Mouse (Mus musculus): Measurements from ENCODE around the gene Stt3b. TPM values are rescaled to one million over a fixed set of nuclear protein-coding genes. Genes with fewer than 3 reads are reported as not detected.

Stt3b gene
- total RNA-seq, 1 experiment from 2014 or later, result 117 TPM

DNA sequence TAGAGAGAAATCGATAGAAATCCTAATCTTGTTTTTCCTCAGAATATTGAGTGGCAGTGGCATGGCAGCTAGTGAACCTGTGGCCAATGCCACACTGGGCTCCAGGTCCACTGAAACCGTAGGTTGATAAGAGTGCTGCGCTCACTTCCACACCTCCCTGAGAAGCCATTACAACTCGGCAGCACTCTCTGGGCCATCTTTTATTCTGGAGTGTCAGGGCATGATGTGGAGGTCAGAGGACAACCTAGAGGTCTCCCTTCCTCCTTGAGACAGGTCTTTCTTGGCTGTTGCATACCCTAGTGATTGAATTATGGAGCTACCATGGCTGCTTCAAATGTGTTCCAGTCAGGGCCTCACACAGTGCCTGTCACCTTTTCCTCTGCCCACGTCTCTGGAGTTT lies 48.3 kb downstream of the Stt3b start:
- DNase-seq, result no peak

DNA sequence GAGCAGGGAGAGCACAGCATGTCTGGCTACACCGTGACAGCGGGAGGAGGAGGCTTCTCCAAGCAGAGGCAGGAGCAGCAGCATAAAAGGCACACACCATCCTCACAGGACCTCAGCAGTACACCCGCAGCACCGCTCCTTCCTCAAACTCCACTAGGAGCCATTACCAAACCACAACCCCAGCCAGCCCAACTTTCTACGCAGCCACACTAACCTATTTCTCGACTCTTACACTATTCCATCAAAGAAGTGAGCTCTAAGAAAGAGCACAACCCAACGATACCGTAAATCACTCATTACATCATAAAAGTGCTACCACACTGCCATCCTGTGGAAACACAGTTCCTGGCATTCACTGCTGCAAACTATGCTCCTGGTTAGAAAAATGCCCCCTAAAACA lies 48.8 kb downstream of the Stt3b start:
- DNase-seq, result peak; percentile 30

DNA sequence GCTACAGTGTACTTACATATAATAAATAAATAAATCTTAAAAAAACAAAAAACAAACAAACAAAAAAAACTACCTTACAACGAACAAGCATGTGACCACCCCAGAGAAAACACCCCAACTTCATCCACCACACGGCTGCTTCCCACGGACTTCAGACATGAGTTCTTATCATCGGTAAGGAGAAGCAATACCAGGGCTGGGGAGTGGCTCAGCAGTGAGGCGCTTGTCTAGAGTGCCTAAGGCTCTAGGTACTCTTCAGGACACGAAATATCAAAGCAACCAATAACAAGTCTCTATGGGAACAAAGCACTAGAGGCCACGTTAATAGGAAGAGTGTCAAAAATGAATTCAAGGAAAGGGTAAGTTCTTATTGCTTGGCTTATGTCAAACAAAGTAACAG lies 49.8 kb downstream of the Stt3b start:
- no peak for DNase-seq

DNA sequence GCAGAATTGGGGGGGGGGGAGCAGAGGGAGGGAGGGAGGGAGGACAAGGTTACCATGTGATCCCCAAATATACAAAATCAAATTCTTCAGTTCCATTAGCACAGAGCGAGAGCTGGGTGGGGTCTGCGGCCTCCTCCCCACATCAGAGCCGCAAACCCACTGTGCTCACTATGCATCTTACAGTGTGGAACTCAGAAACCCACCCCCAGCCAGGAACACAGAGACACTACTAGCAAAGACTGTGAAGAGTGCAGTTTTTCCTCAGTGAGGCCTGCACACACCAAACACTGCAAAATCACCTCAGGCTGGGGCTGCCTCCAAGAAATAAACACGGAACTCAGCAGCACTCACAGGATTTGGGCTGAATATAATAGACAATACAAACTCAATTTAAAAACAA lies 50.4 kb downstream of the Stt3b start:
- DNase-seq, result no peak

DNA sequence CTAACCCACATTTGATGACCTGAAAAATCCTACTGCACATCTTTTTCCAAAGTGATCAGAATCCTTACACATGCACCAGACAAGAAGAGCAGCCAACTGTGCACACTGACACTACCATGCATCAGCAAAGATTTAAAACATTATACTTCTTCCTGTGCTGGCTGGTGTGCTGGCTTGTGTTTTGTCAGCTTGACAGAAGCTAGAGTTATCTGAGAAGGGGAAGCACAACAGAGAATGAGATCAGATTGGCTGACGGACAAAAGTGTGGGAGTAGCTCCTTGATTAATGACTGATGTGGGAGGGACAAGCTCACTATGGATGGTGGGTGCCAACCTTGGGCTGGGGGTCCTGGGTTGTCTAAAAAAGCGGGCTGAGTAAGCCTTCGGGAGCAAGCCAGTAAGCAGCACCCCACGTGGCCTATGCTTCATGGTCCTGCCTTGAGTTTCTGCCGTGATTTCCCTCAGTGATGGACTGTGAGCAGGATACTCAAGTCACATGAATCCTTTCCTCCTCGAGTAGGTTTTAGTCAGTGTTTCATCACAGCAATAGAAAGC lies 52.4 kb downstream of the Stt3b start:
- DNase-seq, result no peak

DNA sequence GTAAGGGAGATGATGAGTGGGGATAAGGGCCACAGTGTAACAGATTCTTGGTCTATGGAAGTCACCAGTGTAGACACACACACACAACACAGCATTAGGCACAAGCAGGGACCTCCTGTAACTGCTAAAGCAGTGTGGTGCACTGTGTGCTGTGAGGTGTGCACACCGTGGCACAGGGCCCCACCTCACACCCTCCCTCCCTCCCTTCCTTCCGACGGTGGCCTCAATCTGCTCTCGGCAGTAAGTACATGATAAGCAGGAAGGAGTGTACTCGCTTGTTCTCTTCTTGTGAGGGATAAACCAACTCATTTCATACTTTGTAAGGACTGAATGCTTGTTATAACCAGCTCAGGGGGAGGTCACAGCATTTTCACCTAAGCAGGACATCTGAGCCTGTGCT lies 61.1 kb downstream of the Stt3b start:
- no peak for DNase-seq

DNA sequence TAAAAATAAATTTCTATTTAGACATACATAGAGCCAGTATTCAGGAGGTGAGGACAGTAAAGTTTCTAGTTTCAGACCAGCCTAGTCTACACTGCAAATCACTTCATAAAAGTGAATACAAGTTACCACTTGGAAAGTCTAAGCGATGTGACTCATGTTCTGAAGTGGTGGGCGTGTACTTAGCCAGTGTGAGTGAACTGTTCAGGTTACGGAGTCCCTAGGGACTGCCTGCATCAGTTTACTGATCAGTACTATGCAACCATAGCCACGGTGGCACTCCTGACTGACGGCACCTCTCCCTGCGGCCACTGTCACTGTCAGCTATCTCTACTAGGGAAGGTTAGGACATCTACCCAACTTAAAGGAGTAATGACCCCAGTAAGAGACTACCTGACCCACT lies 65.1 kb downstream of the Stt3b start:
- no peak for DNase-seq

DNA sequence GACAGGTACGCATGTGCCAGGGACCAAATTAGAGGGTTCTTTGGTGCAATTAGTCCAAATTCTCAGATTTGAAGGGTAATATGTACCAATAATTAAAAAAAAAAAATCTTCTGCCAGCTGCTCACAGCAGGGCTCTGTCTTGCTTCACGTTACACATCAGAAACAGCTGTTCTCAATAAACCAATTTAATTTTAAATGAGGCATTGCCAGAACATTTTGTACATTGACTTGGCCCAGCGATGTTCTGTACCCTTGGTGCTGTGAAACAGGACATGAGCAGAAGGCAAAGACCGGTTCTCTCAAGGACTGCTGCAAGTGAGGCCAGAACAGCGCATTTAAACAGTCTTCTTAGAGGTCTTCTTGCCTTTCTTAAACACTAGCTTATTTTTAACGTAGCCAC lies 66.6 kb downstream of the Stt3b start:
- DNase-seq, result no peak

DNA sequence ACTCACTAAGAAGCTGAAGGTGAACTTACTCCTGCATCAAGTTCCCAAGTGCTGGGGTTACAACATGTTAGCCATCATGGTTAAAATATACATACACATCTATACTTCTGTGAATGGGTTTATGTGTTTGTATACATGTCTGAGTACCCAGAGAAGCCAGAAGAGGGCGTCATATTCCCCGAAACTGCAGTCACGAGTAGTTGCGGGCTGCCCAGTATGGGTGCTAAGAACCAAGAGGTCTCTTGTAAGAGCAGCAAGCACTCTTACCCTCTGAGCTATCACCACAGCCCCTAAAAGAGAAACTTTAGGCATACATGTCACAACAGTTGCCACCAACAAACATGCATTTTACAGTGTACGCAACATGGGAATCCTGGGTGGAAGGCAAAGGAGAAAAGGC lies 70.4 kb downstream of the Stt3b start:
- DNase-seq, result no peak

DNA sequence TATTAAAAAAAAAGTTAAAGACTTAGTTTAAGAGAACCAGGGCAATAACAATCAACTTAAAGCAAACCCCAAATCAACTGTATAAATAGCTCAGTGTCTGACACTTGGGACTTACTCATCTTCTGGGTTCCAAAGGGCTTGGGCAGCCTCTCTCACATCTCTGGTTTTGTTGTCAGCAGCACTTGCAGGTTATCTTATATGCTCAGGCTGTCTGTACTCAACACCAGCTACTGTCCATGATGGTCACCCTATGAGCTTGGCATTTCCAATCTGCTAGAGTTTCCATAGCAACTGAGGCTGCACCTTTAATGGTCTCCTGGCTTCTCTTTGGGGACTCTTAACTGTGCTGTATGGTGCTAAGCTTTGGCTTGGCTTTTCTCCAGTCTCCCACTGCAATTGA lies 72.3 kb downstream of the Stt3b start:
- no peak for DNase-seq

DNA sequence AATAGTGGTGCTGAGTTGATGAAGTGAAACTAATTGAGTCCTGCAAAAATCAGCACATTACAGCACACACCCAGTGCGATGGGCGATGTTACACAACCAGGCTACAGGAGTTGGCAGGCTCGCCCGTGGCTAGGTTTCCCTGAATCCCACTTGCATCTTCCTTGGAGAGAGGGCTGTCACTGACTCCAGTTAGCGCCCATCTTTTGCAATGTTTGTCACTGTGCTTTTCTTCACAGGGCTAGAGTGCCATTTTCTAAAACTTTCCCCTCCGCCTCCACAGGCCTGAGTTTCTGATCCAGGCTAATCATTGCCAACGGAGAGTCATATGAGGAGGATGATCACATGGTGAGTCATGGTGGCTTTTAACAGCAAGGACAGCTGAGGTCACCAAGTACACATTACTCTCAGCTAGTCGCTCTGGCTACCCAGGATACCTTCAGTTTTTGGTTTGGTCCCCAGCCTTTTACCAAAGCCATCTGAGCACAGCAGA lies 73.8 kb downstream of the Stt3b start:
- DNase-seq, result peak; percentile 63

DNA sequence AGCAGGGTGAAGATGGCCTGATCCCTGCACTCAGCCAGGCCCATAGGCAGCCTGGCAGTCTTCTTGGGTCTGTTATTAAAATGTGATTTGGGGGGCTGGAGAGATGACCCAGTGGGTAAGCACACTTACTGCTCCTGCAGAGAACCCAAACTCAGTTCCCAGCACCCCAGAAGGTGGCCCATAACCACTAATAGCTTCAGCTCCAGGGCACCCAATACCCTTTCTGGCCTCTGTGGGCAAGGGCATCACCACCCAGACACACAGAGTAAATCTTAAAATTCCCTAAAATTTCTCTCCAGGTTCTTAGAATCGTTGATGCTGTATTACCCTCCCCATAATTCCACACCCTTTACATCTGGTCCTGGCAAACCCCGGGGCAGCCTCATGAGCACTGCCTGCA lies 75.7 kb downstream of the Stt3b start:
- DNase-seq, result no peak

DNA sequence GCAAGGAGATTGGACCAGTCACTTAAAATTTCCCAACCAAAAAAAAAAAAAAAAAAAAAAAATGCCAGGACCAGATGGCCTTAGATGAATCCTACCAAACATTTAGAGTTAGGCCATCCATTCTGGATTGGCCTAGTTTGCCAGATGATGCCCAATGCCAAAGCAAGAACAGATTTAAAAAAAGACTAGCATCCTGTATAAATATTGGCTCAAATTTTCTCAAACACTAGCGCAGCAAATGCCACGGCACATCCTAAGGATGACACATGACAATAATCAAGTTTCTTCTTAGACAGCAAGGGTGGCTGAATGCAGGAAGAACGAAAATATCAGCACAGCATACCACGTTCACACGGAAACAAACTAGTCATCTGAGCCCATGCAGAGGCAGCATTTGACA lies 76.5 kb downstream of the Stt3b start:
- no peak for DNase-seq

DNA sequence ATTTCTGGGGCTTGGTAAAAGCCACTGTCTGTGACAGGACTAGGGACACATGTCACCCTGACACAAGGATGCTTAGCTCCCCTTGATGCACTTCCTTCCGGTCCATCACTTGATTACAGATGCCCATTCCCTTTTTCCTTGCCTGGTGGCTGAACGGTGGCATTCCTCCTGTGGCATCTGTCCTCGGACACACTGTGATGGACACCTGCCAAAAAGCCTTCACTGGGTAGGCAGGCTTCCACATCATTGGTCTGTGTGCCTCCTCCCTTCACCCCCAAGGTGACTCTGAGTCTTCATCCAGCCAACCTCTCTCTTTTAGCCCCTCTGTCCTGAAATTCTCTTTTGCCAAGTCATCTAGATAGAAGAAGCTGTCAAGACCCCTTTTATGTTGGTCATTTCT lies 78.7 kb downstream of the Stt3b start:
- no peak for DNase-seq

DNA sequence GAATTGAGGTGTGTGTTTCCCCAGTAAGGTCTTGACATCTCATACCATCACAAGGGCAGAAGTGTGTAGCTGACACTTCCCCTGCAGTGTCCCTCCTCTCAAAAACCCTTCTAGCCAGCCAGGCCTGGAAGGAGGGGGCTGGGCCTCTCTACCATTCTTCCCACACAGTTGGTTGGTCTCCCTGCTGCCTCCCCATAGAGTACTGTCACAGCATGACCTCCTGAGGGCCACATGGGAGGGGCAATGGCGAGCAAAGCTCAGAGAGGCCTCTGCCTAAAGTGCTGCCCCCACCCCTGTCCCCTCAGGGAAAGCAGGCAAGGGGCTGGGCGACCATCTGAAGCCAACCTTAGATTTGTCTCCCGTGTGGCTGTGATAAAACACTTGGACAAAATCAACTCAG lies 80.1 kb downstream of the Stt3b start:
- DNase-seq, result no peak

DNA sequence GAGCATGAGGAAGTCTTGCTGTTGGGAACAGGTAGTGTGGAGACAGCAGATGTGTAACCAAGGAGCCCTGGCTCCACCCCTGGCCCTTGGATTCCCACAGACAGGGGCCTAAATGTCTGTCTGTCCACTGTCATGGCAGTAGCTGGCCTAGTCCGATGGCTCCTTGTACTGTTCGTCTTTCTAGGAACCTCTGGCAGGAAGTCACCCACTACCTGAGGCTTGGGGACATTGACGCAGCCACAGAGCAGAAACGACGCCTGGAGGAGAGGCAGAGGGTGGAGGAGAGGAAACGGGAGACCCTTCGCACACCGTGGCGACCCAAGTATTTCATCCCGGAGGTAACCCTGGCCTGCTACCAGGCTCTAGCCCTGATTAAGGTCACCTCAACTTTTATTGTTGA lies 80.5 kb downstream of the Stt3b start:
- no peak for DNase-seq

DNA sequence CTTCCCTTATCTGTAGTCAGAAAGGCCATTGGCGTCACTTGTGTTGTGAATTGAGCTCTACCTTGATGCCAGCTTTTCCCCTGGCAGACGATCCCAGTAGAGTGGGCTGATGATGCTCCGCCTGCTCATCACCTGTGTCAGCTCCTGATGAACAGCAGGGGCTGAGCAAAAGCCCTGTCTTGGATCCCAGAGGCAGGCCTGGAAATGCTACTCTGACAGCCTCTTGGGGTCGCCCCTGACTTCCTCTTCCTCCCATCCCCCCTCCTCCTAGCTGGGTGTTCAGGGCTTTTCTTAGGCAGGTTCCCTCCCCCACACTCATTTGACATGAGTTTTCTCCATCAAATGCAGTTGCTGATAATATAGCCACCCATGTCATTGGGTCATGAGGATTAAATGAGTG lies 81.1 kb downstream of the Stt3b start:
- no peak for DNase-seq

DNA sequence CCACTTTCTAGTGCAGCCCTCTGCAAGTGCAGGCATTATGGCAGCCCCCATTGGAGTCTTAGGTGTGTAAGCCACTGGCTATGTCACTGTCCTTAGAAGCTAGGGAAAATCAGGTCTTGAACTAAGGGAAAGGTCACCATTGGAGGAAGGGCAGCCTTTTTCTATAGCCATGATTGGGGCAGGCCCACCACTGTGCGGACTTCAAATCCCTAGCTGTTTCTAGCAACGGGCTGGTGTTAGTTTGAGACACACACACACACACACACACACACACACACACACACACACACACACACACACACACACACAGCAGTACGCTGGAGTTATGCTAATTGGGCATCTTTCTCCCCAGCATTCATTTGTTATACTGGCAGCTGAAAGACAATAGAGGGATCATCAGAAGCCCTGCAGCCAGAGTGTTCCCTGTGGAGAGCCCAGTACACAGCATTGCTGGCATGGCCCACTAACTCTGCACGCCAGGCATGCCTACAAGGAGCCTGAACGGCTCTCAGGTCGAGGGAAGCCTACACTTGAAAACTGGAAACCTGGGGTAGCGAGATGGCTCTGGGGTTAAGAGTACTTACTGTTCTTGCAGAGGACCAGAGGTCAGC lies 85.4 kb downstream of the Stt3b start:
- no peak for DNase-seq

DNA sequence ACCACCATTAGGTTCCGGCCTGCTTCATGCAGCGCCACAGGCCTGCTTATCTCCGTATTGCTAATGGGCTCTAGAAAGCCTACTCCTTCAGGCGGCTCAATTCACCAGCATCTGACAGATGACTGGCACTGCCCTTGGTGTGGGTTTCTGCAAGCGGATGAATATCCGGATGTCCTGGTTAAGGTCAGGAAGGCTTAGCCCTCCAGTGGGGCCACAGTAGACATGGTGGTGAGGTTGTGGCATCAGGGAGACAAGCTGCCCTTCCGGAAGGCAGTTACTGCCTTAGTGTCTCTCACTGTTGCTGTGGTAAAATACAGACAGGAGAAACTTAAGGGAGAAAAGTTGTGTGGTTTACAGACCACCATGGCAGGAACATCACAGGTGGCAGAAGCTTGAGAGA lies 89.0 kb downstream of the Stt3b start:
- no peak for DNase-seq

DNA sequence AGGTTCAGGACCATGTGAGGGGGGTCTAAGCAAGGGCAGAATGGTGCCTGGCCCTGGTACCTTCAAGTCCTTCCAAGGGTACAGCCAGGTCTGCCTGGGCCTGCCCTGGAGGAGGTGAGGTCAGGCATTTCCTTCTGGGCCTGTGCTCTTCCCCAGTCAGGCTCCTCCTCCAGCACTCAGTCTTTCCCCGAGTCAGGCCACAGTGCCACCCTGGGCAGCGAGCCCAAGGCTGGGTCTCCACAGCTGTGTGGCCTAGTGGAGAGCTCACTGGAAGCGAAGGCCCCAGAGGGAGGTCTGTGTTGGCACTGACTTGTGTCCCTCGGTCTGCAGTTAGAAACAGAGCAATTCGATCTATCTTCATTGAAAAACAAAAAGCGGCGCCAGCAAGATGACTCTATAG lies 89.8 kb downstream of the Stt3b start:
- DNase-seq, result peak; percentile 58

DNA sequence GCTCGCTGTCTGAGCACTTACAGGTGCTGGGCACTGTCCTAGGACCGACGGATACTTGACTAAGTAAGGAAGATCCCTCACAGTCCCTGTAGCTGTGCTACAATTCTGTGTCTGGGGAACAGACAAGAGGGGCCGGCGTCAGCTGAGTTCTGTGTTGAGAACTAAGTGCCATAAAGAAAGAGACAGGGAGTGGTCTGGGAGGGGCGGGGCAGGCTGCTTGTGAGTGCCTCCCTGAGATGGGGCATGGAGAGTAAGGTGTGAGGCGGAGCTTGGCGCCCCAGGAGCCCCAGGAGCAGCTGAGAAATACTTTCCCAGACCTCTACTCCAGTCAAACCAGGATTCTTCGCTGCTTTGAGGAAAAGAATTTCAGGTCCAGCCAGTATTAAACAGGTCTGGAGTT lies 92.2 kb downstream of the Stt3b start:
- no peak for DNase-seq

DNA sequence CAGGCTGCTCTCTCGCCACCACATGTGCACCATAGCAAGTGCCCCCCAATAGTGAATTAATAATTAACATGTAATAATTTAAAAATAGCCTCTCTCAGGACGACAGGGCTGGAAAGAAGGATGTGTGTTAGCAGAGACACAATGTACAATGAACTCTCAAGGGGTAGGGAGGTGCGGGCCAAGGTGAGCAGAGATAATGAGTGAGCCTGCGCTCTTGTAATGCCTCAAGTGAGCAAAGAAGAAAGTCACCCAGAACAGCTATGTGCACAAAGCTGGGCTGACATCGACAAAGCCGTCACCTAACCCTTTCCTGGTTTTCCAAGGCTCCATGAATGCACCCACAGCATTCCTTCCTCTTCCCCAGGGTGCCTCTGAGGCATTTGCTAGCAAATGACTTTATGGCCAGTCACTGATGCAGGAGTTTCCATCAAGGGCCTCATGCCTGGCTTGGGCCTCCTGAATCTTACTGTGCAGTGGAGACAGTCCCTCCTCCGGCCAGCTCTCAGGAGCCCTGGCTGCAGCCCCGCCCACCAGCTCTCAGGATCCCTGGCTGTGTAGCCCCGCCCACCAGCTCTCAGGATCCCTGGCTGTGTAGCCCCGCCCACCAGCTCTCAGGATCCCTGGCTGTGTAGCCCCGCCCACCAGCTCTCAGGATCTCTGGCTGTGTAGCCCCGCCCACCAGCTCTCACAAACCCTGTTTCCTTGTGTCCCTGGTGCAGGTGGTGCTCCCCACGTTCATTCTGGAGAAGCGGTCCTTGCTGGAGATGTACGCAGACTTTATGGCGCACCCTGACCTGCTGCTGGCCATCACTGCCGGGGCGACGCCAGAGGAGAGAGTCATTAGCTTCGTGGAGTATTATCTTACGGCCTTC lies 94.2 kb downstream of the Stt3b start:
- DNase-seq, result peak; percentile 31
